9 mouse cellular contexts compared by ENCODE assay signal in the genomic region with DNA sequence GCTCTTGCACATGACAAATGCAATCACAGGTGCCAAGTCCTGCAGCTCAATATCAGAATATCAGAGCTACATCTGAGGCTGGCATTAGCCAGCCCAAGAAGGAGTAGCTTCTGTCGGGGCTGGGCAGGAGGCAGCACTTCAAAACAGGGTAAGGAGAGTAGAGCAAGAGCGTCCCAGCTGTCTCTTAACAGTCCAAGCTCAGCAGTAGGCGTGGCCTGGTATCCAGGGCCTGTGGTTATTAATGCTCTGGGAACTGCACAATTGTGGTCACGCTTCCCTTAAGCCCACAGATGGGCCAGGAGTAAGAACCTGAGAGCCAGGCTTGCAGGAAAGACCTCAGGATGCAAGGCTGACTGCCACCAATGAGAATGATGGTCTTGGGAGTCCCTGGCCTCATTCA. TPM values are rescaled to one million over a fixed set of nuclear protein-coding genes. Genes with fewer than 3 reads are reported as not detected.
A peak's percentile ranks its signal among the peaks of the same experiment; 100 is the strongest.
DNase-seq lines count a peak whose midpoint lies in the region; ATAC-seq lines count a peak whose summit lies in the region.
"Had no signal": no experiment of that assay in that cellular context is flagged by ENCODE, and none has a peak within 500 bp of the region (broad histone marks: within the 10 kb centered on the region; RNA-seq: fewer than 3 reads in every experiment).

No protein-coding gene starts in this region.

- peaks cover 11% of the 10 kb centered on the region; the same call in 1 of the 2 replicates for H3K4me1 ChIP-seq in kidney, embryonic 14.5 days (ENCODE audit: control insufficient read depth, insufficient read depth, low read length)
- peaks cover 64% of the 10 kb centered on the region for H3K4me1 ChIP-seq in liver, embryonic 12.5 days

- no peaks in the 10 kb centered on the region for H3K9me3 ChIP-seq in kidney, embryonic 14.5 days (ENCODE audit: control insufficient read depth, low read length)
- H3K9me3 ChIP-seq in liver, embryonic 12.5 days (replicated peaks): no peaks in the 10 kb centered on the region

- H3K27ac ChIP-seq in kidney, embryonic 14.5 days (ENCODE audit: low read depth, low read length): no peak overlapping the region
- no peak overlapping the region for H3K27ac ChIP-seq in liver, embryonic 12.5 days

- no peak for ATAC-seq in cerebellum, adult (ENCODE audit: insufficient number of reproducible peaks, low FRiP score, low TSS enrichment)
- ATAC-seq in kidney, embryonic 14.5 days (ENCODE audit: low FRiP score, low TSS enrichment): peak; percentile 68
- ATAC-seq in megakaryocyte-erythroid progenitor cell, adult 5-6 weeks (replicated peaks; ENCODE audit: low FRiP score, low TSS enrichment, poor library complexity, severe bottlenecking): peak; percentile 65
- ATAC-seq in liver, embryonic 12.5 days: no peak
- ATAC-seq: activated CD4-positive, CD25-positive, alpha-beta regulatory T cell, adult 4 months had no signal

- no peaks in the 10 kb centered on the region for H3K36me3 ChIP-seq in kidney, embryonic 14.5 days (ENCODE audit: control insufficient read depth, insufficient read depth, low read length)
- no peaks in the 10 kb centered on the region for H3K36me3 ChIP-seq in liver, embryonic 12.5 days

- H3K4me3 ChIP-seq in kidney, embryonic 14.5 days (ENCODE audit: low read length): no peak overlapping the region
- H3K4me3 ChIP-seq in liver, embryonic 12.5 days: no peak overlapping the region

- WGBS in kidney, embryonic 14.5 days: 32% methylated on average over 4 of the region's 4 CpGs
- 46% methylated on average over 4 of the region's 4 CpGs for WGBS in liver, embryonic 12.5 days (ENCODE audit: insufficient replicate concordance)

- H3K9ac ChIP-seq in kidney, embryonic 14.5 days (ENCODE audit: low read depth, low read length): no peak overlapping the region
- no peak overlapping the region for H3K9ac ChIP-seq in liver, embryonic 12.5 days

- DNase-seq in cerebellum, postnatal 10 days: peak; percentile 51 to 61
- no peak for DNase-seq in kidney, adult 9 months
- DNase-seq in adipocyte (ENCODE audit: low spot score): peak; percentile 48
- no peak for DNase-seq in adrenal gland, postnatal 36 days

- H3K27me3 ChIP-seq in kidney, embryonic 14.5 days (ENCODE audit: control insufficient read depth, insufficient read depth, low read length): no peaks in the 10 kb centered on the region
- H3K27me3 ChIP-seq in liver, embryonic 12.5 days (replicated peaks): no peaks in the 10 kb centered on the region

- no peak overlapping the region for H3K4me2 ChIP-seq in kidney, embryonic 14.5 days (replicated peaks; ENCODE audit: low read depth, low read length)
- no peak overlapping the region for H3K4me2 ChIP-seq in liver, embryonic 12.5 days

RNA-seq across cellular contexts. Expression of a gene that starts 59.2 kb away (rescaled TPM):
- polyA plus RNA-seq in kidney, embryonic 14.5 days (2014; fragmentation: Nextera tagmentation; extraction: Ambion mirVana): 105 and 114 TPM in 2 replicates
- total RNA-seq in megakaryocyte-erythroid progenitor cell, adult 5-6 weeks (2014; fragmentation: Nextera tagmentation): 88.4 and 129 TPM in 2 replicates
- total RNA-seq in megakaryocyte-erythroid progenitor cell, adult 5-6 weeks (2017): 120 and 128 TPM in 2 replicates
- 10 to 100 TPM; 50.0 to 69.2 TPM for total RNA-seq in adrenal gland, postnatal 36 days (2021)
- 94.1 and 100 TPM in 2 replicates for polyA plus RNA-seq in liver, embryonic 12.5 days (2016; fragmentation: Nextera tagmentation; extraction: Ambion mirVana)

Comparison
In these comparisons a context has a peak if more than half of its experiments do, and no peak if none do; other contexts are left out.
1. DNase-seq: peak in cerebellum, postnatal 10 days (2 of 2) and adipocyte (single experiment); none in kidney, adult 9 months (single experiment) and adrenal gland, postnatal 36 days (0 of 2).
2. ATAC-seq: peak in kidney, embryonic 14.5 days (single experiment) and megakaryocyte-erythroid progenitor cell, adult 5-6 weeks (single experiment); none in cerebellum, adult (single experiment) and liver, embryonic 12.5 days (single experiment).